Mouse (Mus musculus): ENCODE data around the gene H2-K1.
"Not testable (repeated sequence)": the region's sequence is repeated elsewhere in the genome, so short reads cannot be mapped to it uniquely, and the experiment has no call there.

H2-K1 gene

GRCm38 (mm10) chr17:33982136-33982535 is 18.0 kb downstream of the H2-K1 start:
- DNase-seq (ENCODE audit: low spot score), result not testable (repeated sequence)

- DNase-seq (ENCODE audit: low spot score), result not testable (repeated sequence)
Observed at GRCm38 (mm10) chr17:33981192-33981909, 18.8 kb downstream of the H2-K1 start.

- no peak for DNase-seq (ENCODE audit: low spot score)
Observed at GRCm38 (mm10) chr17:33980181-33981035, 19.7 kb downstream of the H2-K1 start.

GRCm38 (mm10) chr17:33979512-33980050 is 20.6 kb downstream of the H2-K1 start:
- no peak for DNase-seq (ENCODE audit: low spot score)

GRCm38 (mm10) chr17:33978631-33979031 is 21.5 kb downstream of the H2-K1 start:
- DNase-seq (ENCODE audit: low spot score), result no peak

- no peak for DNase-seq (ENCODE audit: low spot score)
Observed at GRCm38 (mm10) chr17:33977861-33978557, 22.1 kb downstream of the H2-K1 start.

- no peak for DNase-seq (ENCODE audit: low spot score)
Observed at GRCm38 (mm10) chr17:33973572-33973971, 26.6 kb downstream of the H2-K1 start.

GRCm38 (mm10) chr17:33972691-33973090 is 27.5 kb downstream of the H2-K1 start:
- peak; percentile 71 for DNase-seq (ENCODE audit: low spot score)

- no peak for DNase-seq (ENCODE audit: low spot score)
Observed at GRCm38 (mm10) chr17:33969394-33969793, 30.8 kb downstream of the H2-K1 start.

GRCm38 (mm10) chr17:33968927-33969326 is 31.2 kb downstream of the H2-K1 start:
- DNase-seq (ENCODE audit: low spot score), result peak; percentile 80

- peak; percentile 90 for DNase-seq (ENCODE audit: low spot score)
Observed at GRCm38 (mm10) chr17:33968489-33968888, 31.7 kb downstream of the H2-K1 start.

GRCm38 (mm10) chr17:33965846-33966550 is 34.1 kb downstream of the H2-K1 start:
- no peak for DNase-seq (ENCODE audit: low spot score)

GRCm38 (mm10) chr17:33965082-33965845 is 34.9 kb downstream of the H2-K1 start:
- no peak for DNase-seq (ENCODE audit: low spot score)

- DNase-seq (ENCODE audit: low spot score), result no peak
Observed at GRCm38 (mm10) chr17:33962876-33963275, 37.3 kb downstream of the H2-K1 start.

- DNase-seq (ENCODE audit: low spot score), result no peak
Observed at GRCm38 (mm10) chr17:33959948-33960347, 40.2 kb downstream of the H2-K1 start.

GRCm38 (mm10) chr17:33959135-33959534 is 41.0 kb downstream of the H2-K1 start:
- DNase-seq (ENCODE audit: low spot score), result no peak

GRCm38 (mm10) chr17:33958451-33958850 is 41.7 kb downstream of the H2-K1 start:
- DNase-seq (ENCODE audit: low spot score), result no peak

- no peak for DNase-seq (ENCODE audit: low spot score)
Observed at GRCm38 (mm10) chr17:33957493-33957892, 42.7 kb downstream of the H2-K1 start.

- no peak for DNase-seq (ENCODE audit: low spot score)
Observed at GRCm38 (mm10) chr17:33956336-33956735, 43.8 kb downstream of the H2-K1 start.

GRCm38 (mm10) chr17:33955555-33956214 is 44.5 kb downstream of the H2-K1 start, which contains the start of the genes Vps52 and Rps18:
Gene Vps52 (plus strand): TSS chr17:33955812.
Gene Rps18 (minus strand): TSS chr17:33956001.
- DNase-seq (ENCODE audit: low spot score), result peak; percentile 97

Measured in adipocyte (in vitro differentiated cells).